Mouse (Mus musculus) T-cell, adult 2 months (primary cell): ENCODE measurements around the gene Abca1.

ENCODE experiments used
- DNase-seq: peaks from one replicate; pipeline ENCODE4 v3.0.0; 2022; ENCODE audit warnings: low spot score

Abca1 gene

GRCm38 (mm10) chr4:53148817-53149216, 10.9 kb downstream of the Abca1 start:
- DNase-seq: no peak

GRCm38 (mm10) chr4:53147454-53147853, 12.2 kb downstream of the Abca1 start:
- DNase-seq: no peak

GRCm38 (mm10) chr4:53147046-53147445, 12.6 kb downstream of the Abca1 start:
- DNase-seq: no peak

GRCm38 (mm10) chr4:53146227-53146949, 13.3 kb downstream of the Abca1 start:
- DNase-seq: no peak

GRCm38 (mm10) chr4:53145434-53146168, 14.1 kb downstream of the Abca1 start:
- DNase-seq: no peak

GRCm38 (mm10) chr4:53144571-53144970, 15.1 kb downstream of the Abca1 start:
- no peak for DNase-seq

- no peak for DNase-seq
Observed at GRCm38 (mm10) chr4:53144021-53144420, 15.7 kb downstream of the Abca1 start.

- DNase-seq: no peak
Observed at GRCm38 (mm10) chr4:53140678-53141077, 19.0 kb downstream of the Abca1 start.

- DNase-seq: no peak
Observed at GRCm38 (mm10) chr4:53139495-53139894, 20.2 kb downstream of the Abca1 start.

- no peak for DNase-seq
Observed at GRCm38 (mm10) chr4:53138974-53139373, 20.7 kb downstream of the Abca1 start.

- DNase-seq: no peak
Observed at GRCm38 (mm10) chr4:53137087-53137486, 22.6 kb downstream of the Abca1 start.

- DNase-seq: no peak
Observed at GRCm38 (mm10) chr4:53134816-53135215, 24.9 kb downstream of the Abca1 start.

- no peak for DNase-seq
Observed at GRCm38 (mm10) chr4:53133995-53134394, 25.7 kb downstream of the Abca1 start.

GRCm38 (mm10) chr4:53131538-53131937, 28.2 kb downstream of the Abca1 start:
- DNase-seq: no peak

- no peak for DNase-seq
Observed at GRCm38 (mm10) chr4:53130622-53131517, 28.8 kb downstream of the Abca1 start.

- DNase-seq: no peak
Observed at GRCm38 (mm10) chr4:53129716-53130301, 29.9 kb downstream of the Abca1 start.

GRCm38 (mm10) chr4:53127266-53127665, 32.4 kb downstream of the Abca1 start:
- DNase-seq: no peak

GRCm38 (mm10) chr4:53126794-53127193, 32.9 kb downstream of the Abca1 start:
- no peak for DNase-seq

GRCm38 (mm10) chr4:53124837-53125490, 34.7 kb downstream of the Abca1 start:
- no peak for DNase-seq

- DNase-seq: no peak
Observed at GRCm38 (mm10) chr4:53122310-53122709, 37.4 kb downstream of the Abca1 start.

- peak; percentile 8 for DNase-seq
Observed at GRCm38 (mm10) chr4:53121516-53122227, 38.0 kb downstream of the Abca1 start.
